Mouse (Mus musculus): ENCODE measurements around the gene Olfr787.

The Olfr787 gene

GRCm38 (mm10) chr10:129461562-129461961 lies at the start of gene Olfr787:
Gene Olfr787 (plus strand): TSS chr10:129461862.
- no peak for DNase-seq (ENCODE audit: low spot score)

- DNase-seq (ENCODE audit: low spot score) = no peak
Measured at GRCm38 (mm10) chr10:129427006-129427405, 34.7 kb upstream of the Olfr787 start, which contains the start of gene Olfr786. Gene Olfr786 (plus strand): TSS chr10:129427306.

- DNase-seq (ENCODE audit: low spot score) = no peak
Measured at GRCm38 (mm10) chr10:129470698-129471097, 9.0 kb downstream of the Olfr787 start, which contains the start of gene Olfr788. Gene Olfr788 (plus strand): TSS chr10:129470998.

GRCm38 (mm10) chr10:129473256-129473655 lies 11.6 kb downstream of the Olfr787 start:
- DNase-seq (ENCODE audit: low spot score) = no peak

- DNase-seq (ENCODE audit: low spot score) = no peak
Measured at GRCm38 (mm10) chr10:129473723-129474122, 12.1 kb downstream of the Olfr787 start.

GRCm38 (mm10) chr10:129484452-129484851 lies 22.8 kb downstream of the Olfr787 start, which contains the start of gene Olfr789:
Gene Olfr789 (plus strand): TSS chr10:129484752.
- DNase-seq (ENCODE audit: low spot score) = no peak

- DNase-seq (ENCODE audit: low spot score) = no peak
Measured at GRCm38 (mm10) chr10:129490101-129490500, 28.4 kb downstream of the Olfr787 start.

GRCm38 (mm10) chr10:129498192-129498591 lies 36.5 kb downstream of the Olfr787 start, which contains the start of gene Olfr790:
Gene Olfr790 (plus strand): TSS chr10:129498492.
- DNase-seq (ENCODE audit: low spot score) = no peak
